Mouse (Mus musculus): ENCODE results near the gene D10Jhu81e.
"Not testable (repeated sequence)": the region's sequence is repeated elsewhere in the genome, so short reads cannot be mapped to it uniquely, and the experiment has no call there.

The D10Jhu81e gene

GRCm38 (mm10) chr10:78129998-78130397 lies 39.6 kb downstream of the D10Jhu81e start:
- no peak for DNase-seq (ENCODE audit: low spot score)

DNA sequence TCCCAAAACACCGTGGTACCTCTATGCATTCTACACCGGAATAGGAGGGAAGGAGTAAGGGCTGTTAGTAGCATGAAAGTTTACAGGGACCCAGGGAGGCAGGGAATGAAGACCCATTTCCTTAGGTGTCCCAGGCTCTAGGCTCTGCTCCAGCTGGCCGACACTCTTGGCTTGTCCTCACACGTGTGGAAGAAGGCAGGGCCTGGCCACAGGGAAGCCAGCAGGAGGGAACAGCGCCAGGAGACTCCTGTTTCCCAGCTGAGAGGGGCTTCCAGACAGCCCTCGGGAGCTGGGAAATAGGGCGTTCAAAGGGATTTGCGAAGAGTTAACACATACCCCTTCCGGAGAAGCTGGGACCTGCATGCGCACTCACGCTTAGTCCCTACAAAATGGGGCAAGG lies 40.2 kb downstream of the D10Jhu81e start:
- DNase-seq (ENCODE audit: low spot score) = no peak

DNA sequence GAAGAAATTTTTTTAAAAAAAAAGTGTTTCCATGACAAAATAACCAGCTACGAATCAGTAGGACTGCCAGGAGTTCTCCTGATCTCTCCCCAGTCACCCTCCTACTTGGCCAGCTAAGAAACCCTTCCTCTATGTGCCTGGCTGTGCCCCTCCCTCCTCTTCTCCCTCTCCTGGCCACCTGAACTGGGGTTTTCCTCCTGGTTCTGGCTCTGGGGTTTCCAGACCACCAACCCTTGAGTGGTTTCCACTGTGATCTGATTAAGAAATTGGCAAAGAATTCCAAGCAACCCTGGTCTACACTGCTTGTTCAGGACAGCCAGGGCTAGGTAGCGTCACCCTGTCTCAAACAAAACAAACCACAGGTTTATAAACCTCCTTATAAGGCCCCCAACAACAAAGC lies 40.9 kb downstream of the D10Jhu81e start:
- DNase-seq (ENCODE audit: low spot score) = no peak

DNA sequence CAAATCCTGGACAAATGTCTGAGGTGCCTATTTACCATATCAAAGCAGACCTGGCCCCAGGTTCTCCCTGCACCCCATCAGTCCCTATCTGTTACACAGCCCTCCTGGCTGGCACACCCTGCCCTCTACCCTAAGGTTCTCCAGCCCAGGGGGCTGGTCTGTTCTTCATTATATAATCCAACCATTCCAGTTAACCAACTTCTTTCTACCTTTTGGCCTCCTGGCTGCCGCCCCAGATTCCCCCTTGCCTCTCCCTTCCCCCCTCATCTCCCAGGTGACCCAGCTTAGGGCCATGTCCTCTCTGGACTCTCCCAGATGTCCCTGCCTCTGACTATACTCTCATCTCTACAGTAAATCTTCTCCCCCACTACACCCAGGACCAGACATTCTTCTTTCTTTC lies 41.7 kb downstream of the D10Jhu81e start:
- DNase-seq (ENCODE audit: low spot score) = no peak

GRCm38 (mm10) chr10:78127046-78127870 lies 42.3 kb downstream of the D10Jhu81e start:
- no peak for DNase-seq (ENCODE audit: low spot score)

DNA sequence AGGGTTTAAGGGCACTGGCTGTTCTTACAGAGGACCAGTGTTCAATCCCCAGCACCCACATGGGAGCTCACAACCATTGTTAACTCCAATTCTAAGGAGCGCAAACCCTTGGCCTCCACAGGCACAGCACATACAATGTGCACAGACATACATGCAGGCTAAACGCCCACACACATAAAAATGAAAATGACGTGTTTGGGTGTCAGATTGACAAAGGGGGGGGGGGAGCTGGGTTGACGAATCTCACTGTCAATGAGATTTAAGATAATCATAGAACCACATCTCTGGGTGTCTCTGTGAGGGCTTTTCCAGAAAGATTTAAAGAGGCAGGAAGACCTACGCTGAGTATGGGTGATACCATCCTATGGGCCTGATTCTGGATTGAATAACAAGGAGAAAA lies 43.3 kb downstream of the D10Jhu81e start:
- no peak for DNase-seq (ENCODE audit: low spot score)

GRCm38 (mm10) chr10:78125061-78125460 lies 44.5 kb downstream of the D10Jhu81e start:
- DNase-seq (ENCODE audit: low spot score) = not testable (repeated sequence)

DNA sequence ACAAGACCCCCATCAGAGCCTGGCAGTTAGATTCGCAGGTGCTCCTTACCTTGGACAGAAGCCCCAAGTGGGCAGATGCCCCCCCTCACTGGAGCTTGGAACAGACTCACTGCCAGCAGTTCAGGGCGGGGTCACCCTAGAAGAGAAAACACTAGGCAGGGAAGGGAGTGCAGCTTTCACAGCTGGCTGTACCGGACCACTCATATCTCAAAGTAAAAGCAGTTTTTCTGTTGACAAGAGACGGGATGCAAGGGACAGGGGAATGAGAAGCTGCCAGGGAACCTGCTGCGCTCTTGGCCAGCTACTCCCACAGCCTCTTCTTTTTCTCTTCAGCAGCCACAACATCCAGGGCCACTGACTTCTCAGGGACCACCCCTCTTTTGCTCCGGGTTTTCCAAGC lies 45.4 kb downstream of the D10Jhu81e start:
- DNase-seq (ENCODE audit: low spot score) = not testable (repeated sequence)

- no peak for DNase-seq (ENCODE audit: low spot score)
Observed at GRCm38 (mm10) chr10:78119422-78119821, 50.2 kb downstream of the D10Jhu81e start.

DNA sequence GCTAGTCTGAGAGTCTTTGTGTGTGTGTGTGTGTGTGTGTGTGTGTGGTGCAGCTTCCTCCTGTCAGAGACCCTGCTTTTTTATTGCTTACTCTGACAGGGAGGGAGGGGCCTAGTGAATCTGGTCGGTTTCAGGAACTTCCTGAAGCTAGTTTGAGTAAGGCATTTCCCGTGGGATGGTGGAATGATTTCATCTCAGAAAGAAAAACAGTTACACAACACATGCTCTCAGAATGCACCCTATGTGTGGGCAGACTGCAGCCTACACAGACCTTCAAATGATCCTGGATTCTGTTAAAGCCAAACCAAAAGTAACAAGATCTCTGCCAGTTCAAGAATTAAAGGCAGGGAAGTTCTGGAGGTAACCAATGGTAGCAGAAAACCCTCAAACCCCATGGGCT lies 54.4 kb downstream of the D10Jhu81e start:
- DNase-seq (ENCODE audit: low spot score) = no peak

- DNase-seq (ENCODE audit: low spot score) = no peak
Observed at GRCm38 (mm10) chr10:78114521-78115092, 55.0 kb downstream of the D10Jhu81e start.
